Mouse (Mus musculus) neutrophil, adult 5-6 weeks (primary cell): ENCODE measurements around the gene Klhl11. TPM values are rescaled to one million over a fixed set of nuclear protein-coding genes. Genes with fewer than 3 reads are reported as not detected.

Source experiments
- ATAC-seq: fragments of 151-379, 151-347 bp; 2 replicates; pipeline ENCODE4 v1.8.0; 2017; ENCODE audit warnings: mild to moderate bottlenecking, moderate TSS enrichment; ENCODE audit not compliant: insufficient number of reproducible peaks, poor library complexity, low FRiP score, severe bottlenecking; ENCODE audit errors: extremely low read depth
- total RNA-seq: library from RNA; stranded (forward); fragments of 200-1000 nt; gene quantifications from 2 replicates; pipeline ENCODE4 v1.2.3, GENCODE M21; 2017

Klhl11 gene
- total RNA-seq, 1 experiment from 2014 or later = 21.9 TPM

DNA sequence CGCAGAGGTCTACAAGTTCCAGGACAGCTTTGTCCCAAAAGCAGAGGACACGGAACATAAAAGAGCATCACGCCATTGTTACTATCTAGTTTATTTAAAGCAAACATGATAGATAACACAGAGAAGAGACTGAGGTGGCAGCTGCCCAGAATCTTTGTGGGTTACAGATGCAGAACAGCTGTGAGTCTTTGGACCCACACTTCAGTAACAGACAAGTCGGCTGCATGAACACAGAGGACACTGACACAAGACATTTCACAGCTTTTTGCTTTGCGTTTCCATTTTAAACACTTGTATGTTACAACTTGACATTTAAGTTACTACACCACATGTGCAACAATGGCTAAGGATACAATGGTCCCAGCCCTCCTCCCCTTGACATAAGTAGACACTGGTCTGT lies 3.7 kb upstream of the Klhl11 start:
- no peak for ATAC-seq

DNA sequence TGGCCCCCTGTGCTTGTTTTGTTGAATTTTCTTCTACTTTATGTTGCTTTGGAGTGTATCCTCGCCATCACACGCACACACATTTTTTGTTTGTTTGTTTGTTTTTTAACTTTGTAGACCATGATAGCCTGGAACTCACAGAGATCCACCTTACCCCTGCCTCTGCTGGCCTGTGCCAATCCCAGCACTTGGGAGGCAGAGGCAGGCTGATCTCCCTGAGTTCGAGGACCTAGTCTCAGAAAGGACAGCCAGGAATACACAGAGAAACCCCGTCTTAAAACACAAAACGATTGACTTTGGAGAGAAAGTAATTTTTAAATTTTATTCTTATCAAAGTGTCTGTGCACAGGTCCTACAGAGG lies 374 bp upstream of the Klhl11 start:
- no peak for ATAC-seq

DNA sequence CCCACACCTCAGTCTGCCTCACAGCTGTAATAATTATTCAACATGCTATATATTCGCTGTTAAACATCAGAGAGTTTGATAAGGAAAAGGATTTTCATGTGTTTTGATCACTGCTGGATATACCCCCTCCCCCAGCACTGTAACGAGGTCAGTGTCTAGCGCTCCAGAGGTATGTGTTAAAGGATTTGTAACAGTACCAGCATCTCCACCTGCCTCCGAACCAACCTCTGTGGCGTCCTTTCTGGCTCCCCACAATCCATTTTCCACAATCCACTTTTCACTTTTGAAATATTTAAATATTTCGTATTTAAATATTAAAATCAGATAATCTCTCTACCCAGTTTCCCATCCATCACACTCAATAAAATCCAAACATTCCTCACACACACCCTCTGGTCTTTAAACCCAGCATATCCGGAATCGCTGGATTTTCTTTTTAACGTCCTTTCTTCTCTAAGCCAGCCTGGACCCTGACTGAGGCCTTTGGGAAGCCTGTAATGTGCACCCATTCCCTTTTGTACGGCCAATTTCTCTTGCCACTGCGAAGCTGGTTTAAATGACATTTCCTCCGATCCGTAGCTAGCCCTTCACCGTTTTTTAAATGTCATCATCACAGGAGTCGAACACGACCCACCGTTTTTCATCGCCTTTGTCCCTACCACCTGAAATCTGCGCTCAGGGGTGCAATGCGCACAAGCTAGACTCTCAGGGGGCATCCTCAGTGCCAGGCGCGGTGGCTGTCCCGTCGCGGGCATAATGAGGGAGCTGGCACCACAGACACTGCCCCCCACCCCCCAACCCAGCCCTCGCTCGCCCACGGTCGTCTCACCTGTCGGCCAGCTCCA lies 967 bp downstream of the Klhl11 start:
- ATAC-seq = no peak

DNA sequence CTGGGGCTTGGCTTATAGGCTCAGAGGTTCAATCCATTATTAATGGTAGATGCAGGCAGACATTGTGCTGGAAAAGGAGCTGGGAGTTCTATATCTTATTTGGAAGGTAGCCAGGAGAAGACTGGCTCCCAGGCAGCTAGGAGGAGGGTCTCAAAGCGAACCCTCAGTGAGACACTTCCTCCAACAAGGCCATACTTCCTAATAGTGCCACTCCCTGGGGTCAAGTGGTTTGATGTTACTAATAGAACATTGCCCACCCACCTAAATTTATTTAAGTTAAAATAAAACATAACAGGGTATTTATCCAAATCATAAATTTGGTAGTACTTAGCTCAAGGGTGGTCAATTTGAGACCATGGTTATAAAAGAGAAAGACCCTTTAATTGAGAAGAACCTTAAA lies 6.7 kb downstream of the Klhl11 start:
- no peak for ATAC-seq

DNA sequence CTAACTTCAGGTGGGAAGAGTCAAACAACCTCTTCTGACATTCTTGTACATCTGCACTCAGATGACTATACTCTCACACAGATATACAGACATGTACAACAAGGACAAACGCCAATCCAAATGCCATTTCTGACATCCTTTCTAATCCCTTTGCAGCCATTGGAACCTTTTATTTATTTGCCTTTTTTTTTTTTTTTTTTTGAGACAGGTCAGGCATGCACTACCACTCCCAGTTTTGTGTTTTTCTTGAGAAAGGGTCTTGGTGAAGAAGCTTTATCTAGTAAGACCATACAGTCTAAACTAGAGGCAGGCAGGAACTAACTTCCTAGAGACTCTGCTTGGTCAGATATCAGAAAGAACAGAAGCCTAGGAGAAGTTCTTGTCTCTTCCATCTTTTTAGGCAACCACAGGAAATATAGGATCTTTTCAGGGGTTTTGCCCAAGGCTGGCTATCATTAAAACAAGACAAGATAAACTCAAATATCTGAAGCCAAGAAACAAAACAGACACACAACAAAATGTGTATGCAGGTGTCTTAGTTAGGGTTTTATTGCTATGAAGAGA lies 7.2 kb downstream of the Klhl11 start:
- ATAC-seq = no peak

DNA sequence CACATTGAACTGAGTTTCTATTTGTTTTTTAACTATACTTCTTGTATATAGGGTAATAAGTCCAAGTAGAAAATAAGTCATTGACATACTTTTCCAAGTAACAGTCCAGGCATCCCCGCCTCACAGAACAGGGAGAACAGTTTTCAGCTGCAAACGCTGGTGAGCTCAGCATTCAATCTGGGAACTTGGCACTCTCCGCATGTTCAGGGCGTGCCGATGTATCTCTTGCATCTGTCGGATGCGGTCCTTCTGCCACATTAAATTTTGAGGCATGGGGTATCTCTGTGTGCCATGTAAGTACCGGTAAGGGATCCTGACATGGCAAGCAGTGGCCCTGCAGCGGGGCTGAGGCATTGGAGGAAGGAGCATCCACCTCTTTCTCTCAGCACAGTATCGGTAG lies 9.8 kb downstream of the Klhl11 start:
- no peak for ATAC-seq

DNA sequence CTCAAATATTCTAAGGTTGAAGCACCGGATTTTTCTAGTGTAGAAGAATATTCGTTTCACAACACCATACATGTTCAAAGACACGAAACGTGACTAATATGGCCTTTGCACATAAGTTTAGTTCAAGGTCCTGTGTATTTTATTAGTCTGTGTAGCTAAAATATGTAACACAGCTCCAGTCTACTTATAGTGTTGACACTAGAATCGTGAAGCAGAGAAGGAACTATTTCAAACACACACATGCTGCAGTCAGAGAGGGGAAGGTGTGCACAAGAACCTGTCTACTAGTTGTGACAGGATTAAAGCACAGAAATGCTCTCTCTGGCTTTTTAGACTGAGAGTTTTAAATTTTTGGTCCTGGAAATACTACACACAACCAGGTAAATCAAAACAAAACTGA lies 14.8 kb downstream of the Klhl11 start:
- ATAC-seq = no peak

DNA sequence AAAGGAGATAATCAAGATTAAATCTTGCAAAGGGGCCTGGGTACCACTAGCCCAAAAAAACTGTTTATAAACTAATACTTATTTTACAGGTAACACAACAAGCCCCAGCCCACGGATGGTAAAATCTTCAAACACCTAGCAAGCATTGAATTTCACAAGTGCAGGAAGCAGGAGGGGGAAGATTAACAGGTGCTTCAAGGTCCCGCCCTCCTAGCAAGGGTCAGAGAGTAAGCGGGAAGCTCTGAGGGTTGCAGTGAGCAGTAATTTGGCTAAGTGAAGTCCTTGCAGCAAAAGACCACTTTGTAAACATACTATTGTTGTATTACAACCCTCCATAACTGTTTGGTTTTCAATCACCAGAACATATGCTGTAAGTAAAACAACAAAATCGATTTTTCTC lies 15.3 kb downstream of the Klhl11 start:
- no peak for ATAC-seq

DNA sequence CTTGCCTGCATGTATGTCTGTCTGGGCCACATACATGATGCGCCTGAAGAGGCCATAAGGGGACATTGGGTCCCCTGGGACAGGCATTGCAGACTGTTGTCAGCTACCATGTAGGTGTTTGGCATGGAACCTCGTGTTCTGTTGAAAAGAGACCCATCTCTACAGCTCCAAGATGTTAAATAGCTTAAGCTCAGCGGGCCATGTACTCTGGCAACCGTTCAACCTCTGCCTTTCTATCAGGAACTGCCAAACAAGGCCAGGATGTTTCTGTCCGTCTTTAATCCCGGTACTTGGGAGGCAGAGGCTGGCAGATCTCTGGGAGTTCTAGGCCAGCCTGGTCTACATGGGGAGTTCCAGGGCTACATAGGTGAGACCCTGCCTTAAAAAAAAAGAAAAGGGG lies 29.9 kb downstream of the Klhl11 start:
- no peak for ATAC-seq

DNA sequence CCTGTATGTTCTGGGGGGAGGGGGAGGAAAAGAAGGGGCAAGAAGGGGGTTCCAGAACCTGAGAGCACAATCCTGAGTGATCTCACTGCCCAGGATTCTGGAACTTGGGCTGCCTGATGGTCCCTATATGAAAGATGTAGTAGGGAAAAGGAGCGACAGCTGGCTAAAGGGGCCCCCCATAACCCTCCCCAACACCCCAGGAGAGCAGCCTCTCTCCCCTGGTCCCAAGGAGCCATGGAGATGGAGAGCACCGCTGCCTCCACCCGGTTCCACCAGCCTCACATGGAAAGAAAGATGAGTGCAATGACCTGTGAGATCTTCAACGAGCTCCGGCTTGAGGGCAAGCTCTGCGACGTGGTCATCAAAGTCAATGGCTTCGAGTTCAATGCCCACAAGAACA lies 30.7 kb downstream of the Klhl11 start, which contains the start of the genes Nt5c3b and Klhl10:
Nt5c3b (minus strand) TSS at position 12 of the 400 bp plus-strand sequence.
Klhl10 (plus strand) TSS at position 121 of the 400 bp plus-strand sequence.
- no peak for ATAC-seq

DNA sequence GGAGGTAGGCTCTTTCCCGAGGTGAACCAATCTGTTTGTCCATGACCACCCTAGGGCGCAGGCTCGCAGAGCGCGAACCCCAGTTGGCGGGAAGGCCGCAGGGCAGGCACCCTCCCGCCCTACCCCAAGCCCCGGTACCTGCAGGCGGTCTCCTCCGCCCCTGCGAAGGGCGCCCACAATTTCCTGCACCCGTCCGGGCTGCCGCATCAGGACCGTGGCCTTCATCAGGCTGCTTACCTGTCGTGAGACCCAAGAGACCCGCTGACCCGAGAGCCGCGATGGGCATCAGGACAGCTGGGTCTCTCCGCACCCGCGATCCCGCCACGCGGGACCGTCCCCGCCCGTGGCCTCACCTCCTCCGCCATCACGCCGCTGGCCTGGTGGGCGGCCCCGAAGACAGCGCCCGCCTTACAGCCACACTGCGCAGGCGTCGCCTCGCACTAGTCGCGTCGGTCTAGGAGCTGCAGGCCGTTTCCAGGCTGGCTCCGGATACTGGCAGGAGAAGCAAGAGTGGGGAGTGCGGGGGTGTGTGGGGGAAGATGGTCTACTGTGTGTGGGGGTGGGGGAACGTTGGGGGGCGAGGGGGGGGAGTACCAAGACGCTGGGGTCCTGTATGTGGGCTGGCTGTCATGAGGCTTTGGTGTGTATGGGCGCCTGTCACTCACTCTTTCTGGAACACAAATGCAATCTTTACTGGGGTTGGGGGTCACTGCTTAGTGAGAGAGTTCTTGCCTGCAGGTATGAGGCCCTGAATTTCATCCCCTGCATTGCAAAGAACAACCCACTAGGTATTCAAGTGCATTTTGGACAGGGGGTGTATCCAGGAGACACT lies 31.6 kb downstream of the Klhl11 start:
- ATAC-seq = peak; percentile 60

DNA sequence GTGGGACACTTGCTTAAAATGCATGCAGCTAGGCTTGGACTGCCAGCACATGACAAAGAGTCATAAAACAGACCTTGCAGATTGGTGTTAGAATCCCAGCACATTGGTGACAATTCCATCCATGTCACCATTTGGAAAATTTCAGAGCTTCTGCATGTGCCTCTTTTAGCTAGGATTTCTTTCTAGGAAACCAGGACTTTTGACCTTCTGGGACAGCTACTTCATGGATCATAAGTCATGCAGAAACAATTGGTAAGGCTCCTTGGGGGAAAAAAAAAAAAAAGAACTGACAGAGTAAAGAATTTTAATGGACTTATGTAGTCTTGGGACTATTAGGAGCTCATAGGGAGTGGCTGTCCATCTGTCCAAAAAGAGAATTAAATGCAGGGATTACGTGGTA lies 34.6 kb downstream of the Klhl11 start:
- ATAC-seq = no peak

DNA sequence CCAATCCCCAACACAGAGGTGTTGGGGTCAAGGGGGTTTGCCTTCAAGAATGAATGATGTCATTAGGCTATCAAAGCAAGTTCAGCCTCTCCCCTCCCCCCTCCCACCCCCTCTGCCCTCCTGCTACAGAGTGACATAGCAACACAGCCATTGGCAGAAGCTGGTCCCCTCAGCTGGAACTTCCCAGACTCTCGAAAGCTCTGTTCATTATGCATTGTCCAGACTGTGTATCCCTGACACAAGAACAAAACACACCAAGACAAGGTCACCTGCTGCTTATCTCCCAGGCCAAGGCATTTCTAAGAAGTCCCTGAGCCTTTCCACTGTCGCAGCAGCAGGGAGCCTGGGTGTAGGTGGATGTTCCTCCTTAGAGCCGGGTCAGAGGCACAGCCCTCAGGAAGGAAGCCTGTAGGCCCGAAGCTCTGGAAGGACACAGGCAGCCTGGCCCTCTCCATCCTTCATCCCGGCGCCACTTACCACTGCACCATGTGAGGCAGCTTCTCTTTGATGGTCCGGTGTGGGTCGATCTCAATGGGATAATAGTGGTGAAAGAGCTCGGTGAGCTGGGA lies 36.8 kb downstream of the Klhl11 start:
- ATAC-seq = no peak

DNA sequence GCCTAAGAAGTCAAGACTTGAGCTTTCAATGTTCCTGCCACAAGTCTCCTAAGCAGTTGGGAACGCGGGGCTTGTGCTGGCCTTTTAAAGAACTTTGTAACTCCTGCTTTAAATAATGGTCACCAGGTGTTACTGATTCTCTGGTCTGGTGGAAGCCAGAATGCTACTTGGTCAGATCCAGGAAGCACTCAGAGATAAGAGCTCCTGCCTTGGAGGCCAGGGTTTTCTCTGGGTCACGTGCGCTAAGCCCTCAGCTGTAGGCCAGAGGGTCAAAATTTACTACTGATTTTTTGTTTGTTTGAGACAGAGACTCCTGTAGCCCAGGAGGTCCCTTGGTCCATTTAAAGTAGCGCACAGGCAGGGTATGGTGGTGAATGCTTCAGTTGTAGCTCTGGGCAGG lies 40.5 kb downstream of the Klhl11 start:
- ATAC-seq = no peak

DNA sequence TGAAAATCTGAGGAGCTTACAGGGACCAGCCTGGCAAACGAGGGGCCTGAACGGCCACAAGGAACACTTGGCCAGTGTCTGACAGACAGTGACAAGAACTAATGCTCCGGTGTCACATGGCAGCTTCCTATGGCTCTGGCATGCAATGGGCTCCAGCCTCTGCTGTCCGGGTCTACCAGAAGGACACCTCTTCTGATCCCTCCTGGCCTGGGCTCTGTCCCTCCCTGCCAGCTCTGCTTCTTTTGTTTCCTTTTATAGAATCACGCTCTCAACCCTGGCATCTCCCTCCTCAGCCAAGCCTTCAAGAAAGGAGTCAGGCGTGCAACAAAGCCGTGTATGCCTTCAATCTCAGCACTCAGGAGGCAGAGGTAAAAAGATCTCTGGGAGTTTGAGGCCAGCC lies 42.5 kb downstream of the Klhl11 start:
- no peak for ATAC-seq

DNA sequence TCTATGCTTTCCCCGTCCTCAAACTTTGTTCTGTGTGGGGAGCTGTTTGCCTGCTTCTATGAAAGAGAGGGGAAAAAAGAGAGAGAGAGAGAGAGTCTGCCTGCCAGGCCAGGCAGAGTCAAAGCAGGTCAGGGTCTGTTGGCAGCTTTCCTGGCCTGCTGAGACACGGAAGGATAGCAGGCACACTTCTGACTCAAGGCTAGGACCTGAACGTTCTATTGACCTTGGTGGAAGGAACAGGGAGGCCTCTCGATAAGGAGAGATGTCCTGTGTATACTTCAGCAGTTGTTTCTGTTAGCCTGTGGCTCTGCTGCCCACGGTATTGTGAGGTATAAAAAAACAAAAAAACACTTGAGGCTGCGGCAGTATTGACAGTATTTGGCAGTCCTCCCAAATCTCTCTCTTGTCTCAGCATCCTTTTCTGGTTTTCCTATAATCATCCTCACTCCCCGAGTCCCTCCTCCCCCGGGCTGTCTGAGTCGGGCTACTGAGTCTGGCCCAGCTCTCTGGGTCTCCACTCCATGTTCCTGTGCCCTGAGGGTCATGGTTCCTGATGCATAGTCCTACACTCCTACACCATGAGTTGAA lies 43.8 kb downstream of the Klhl11 start:
- no peak for ATAC-seq

DNA sequence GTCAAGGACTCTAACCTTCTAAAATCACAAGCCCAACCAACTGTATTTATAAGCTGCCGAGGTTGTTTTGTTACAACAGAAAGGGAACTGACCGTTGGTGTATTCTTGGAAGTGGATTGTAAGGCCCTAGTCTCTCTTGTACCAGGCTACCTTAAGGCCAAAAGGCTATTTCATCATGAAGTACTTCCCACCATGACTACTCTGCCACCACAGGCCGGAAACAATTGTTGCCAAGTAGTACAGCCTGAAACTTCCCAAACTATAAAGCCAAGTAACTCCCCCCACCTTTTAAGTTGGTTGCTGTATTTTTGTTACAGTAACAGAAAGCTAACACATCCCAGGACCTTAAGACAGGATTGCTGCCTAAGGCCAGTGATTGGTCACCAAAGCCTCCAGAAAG lies 45.7 kb downstream of the Klhl11 start:
- ATAC-seq = no peak

DNA sequence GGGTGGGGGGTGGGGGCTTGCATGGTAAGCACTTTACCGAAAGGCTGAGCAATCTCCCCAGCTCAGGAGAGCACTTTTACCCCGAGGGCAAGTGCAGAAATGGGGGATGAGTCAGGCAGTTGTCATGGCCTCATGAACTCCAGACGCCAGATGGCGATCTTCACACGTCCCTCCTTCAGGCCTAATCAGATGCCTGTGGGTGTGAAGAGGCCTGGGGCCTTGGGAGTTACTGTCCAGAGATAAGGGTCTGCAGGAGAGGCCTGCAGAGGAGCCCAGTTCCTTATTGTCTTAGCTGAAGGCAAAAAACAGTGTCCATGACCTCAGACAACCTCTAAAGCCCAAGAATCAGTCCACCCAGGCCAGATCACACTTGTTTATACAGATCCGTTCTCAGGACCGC lies 46.7 kb downstream of the Klhl11 start:
- no peak for ATAC-seq

DNA sequence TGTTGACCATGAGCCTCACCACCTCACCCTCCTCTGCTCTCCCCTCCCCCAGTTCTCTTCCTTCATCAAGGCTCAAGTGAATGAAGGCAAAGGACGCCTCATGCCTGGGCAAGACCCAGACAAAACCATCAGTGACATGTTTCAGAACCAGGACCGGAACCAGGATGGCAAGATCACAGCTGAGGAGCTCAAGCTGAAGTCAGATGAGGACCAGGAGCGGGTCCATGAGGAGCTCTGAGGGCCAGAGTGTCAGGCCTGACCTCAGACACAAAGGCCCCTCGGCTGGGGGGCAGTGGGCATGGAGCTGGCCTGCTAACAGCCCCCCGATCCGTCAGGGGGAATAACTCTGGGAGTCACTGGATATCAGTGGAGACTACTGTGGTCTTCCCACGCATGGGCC lies 48.7 kb downstream of the Klhl11 start:
- ATAC-seq = no peak
